Mouse (Mus musculus) left cerebral cortex, postnatal 25 days (tissue): ENCODE results near the gene Gipc1. TPM values are rescaled to one million over a fixed set of nuclear protein-coding genes. Genes with fewer than 3 reads are reported as not detected.

Experiments
- DNase-seq, 2 experiments: peaks; one replicate each; pipeline ENCODE4 v3.0.0; 2022; ENCODE audit warnings: low spot score in 2 of 2, mixed read lengths in 1 of 2
- intact Hi-C: fragments of 180-260 bp; cut with DNase I; formaldehyde crosslinking; loops from one replicate; pipeline ENCODE4 v1.15.1; 2025
- total RNA-seq, 2 experiments: library from RNA; stranded (reverse); gene quantifications; 2 replicates each; pipeline ENCODE4 v1.2.3; 2021

Gene Gipc1
- total RNA-seq = 100 to 1,000 TPM in 1 of 2 experiments, 10 to 100 TPM in 1; 99.3 to 108 TPM

GRCm38 (mm10) chr8:83652030-83652743, at the start of gene Gipc1:
TSS of gene Gipc1 (plus strand) at chr8:83652677.
- intact Hi-C loops = loop anchor here (1.0 kb wide), 1 partner anchor 44 kb away; the partner anchor contains the start of gene Dnajb1

DNA sequence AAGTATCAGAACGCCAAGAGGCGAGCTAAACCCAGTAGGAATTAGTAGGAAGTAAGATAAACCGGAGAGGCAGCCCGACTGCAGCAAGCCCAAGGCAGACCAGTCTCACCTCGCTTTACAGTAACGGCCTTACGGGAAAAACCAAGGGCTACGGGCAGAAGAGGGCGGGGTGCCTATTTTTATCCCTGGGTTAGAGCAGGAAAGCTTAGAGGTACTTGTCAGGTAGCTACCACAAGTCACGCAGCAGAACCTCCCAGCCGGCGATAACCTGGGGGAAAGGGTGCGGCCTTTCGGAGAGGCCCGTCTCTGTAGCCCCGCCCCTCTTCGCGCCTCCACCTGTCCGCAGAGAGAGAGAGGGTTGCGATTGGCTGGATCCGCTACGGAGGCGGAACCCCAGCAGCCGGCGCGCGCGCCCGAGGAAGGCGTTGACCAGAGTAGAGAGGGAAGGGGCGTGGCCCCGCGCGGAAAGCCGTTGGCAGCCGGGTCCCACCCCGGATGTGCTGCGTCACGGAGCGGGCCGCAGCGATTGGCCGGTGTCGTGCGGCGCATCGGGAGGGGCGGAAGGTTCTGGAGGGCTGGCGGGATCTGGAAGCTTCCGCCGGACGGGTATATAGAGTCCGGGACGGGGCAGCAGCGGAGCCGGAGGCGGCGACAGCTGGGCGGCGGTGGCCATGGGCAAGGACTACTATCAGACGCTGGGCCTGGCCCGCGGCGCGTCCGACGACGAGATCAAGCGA, 44.6 kb upstream of the Gipc1 start, which contains the start of the genes Tecr and Dnajb1:
Gene Tecr, minus strand, starts transcription at position 311 of the 737 bp plus-strand sequence.
Gene Dnajb1, plus strand, starts transcription at position 533 of the 737 bp plus-strand sequence.
- DNase-seq = peak; percentile 100
- intact Hi-C loops = loop anchor here (1.0 kb wide), 2 partner anchors 14 to 44 kb away; partner anchors contain the start of gene Gipc1

More at GRCm38 (mm10) chr8:83652030-83652743, at the start of gene Gipc1:
- DNase-seq = peak; percentile 95 to 98

DNA sequence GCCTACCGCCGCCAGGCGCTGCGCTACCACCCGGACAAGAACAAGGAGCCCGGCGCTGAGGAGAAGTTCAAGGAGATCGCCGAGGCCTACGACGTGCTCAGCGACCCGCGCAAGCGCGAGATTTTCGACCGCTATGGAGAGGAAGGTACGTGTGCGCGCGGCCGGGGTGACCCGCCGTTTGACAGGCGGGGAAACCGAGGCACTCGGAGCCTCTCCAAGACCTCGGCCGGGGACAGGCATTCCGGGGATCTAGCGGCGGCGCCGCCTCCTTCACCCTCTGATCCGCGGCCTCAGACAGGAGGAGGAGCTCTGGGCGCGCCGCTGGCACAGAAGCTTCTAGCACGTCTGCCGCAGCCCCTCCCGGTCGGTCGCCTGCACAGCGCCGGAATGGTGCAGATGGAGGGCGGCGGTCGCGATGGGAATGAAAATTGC, 44.1 kb upstream of the Gipc1 start:
- intact Hi-C loops = loop anchor here (1.0 kb wide), 2 partner anchors 14 to 44 kb away; partner anchors contain the start of gene Gipc1
- DNase-seq = peak; percentile 84 to 86

DNA sequence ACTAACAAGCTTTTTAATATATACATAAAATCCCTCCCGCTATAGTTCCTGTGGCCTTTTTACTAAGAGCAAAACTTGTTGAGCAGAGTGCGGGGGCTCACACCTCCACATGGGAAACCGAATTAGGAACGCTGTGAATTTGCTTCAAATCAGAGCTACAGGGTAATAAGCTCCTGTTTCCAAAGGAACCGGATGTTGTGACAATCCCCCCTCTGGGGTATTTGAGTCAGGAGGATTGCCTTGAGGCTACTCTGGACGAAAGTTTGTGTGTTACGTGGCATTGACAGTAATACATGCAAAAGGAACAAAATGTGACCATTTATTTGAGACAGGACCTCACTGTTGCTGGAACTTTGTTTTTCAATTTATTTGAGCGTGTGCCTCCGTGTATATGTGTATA, 43.4 kb upstream of the Gipc1 start:
- peak in 1 of 2 experiments; percentile 45 for DNase-seq
- intact Hi-C loops = no loop called here

DNA sequence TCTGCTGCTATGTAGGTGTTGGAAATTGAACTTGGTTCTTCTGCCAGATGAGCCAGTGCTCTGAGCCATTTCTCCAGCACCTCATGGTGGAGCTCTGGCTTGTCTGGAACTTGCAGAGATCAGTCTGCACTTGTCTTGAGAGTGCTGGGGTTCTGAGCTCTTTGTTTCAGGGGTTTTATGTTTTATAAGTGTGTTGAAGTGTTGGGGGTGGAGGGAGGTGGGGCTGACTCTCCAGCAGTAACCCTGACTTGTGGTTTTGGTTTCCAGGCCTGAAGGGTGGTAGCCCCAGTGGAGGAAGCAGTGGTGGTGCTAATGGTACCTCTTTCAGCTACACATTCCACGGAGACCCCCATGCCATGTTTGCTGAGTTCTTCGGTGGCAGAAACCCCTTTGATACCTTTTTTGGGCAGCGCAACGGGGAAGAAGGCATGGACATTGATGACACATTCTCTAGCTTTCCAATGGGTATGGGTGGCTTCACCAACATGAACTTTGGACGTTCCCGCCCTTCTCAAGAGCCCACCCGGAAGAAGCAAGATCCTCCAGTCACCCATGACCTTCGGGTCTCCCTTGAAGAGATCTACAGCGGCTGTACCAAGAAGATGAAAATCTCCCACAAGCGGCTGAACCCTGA, 42.8 kb upstream of the Gipc1 start:
- intact Hi-C loops = no loop called here
- no peak for DNase-seq

GRCm38 (mm10) chr8:83611921-83612320, 40.6 kb upstream of the Gipc1 start:
- no peak for DNase-seq
- intact Hi-C loops = no loop called here

- intact Hi-C loops = no loop called here
These were observed 38.8 kb upstream of the Gipc1 start for GRCm38 (mm10) chr8:83613695-83614094.

DNA sequence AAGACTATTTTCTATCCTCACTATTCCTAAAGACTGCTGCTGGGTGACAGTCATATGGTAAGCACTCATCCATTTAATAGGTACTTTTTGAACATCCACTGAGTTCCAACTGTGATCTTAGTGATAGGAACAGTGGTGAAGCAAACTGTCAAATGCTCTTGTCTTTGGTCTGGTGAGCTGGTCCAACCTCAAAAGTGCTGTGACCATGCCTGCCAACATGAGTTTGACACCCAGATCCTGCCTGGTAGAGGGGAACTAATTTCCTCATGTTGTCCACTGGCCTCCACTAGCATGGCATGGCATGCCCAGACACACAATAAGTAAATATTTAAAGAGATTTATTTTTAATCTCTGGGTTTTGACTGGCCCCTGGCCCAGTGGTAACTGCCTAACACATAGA, 35.9 kb upstream of the Gipc1 start:
- no peak for DNase-seq
- intact Hi-C loops = no loop called here

More at GRCm38 (mm10) chr8:83613695-83614094, 38.8 kb upstream of the Gipc1 start:
- DNase-seq = no peak

DNA sequence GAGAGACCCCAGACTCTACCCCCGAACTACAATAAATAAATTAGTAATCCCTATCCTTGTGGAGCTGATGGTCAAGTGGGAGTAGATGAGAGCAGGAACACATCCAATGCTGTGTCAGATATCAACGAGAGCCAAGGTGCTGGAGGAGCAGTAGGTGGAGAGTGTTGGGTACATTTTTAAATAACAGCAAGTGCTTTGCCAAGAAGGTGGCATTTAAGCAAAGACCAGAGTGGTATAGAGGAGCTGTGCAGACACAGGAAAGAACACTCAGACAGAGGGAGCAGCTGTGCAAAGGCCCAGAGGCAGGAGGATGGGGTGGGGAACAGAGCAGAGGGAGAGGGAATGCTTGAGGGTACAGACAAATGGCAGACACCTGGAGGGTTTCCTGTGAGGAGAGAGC, 35.4 kb upstream of the Gipc1 start:
- DNase-seq = peak in 1 of 2 experiments; percentile 83
- intact Hi-C loops = no loop called here

- intact Hi-C loops = no loop called here
- no peak for DNase-seq
These were observed 33.9 kb upstream of the Gipc1 start for GRCm38 (mm10) chr8:83618566-83618965.

DNA sequence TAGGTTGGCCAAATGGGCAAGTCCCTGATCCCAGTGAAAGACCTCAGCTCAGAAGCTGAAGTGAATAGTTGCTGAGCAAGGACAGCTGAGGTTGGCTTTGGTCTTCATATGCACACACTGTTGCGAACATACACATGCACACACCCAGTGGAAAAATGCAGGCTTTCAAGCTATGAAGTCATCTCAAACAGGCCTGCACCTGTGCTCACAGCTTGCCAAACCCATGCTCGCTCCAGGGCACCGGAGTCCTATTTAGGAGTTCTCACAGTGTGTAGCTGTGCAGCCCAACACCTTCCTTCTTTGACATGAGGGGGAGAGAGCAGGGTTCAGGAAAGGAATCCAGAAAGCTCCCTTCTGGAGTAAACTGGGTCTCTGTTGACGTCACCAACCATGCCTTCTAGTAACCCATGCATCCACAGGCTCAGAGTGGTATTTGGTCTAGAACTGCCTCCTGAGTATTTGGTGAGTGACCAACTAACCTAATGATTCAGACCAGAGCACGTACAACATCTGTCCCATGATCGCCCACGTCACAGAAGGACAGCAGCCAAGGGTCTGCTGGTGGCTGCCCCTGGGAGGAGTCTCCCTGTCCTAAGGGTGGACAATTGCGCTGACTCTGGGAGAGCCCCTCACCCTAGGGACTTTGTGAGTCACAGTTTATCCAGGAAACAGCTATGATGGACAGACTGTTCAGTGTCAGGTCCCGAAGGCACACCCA, 32.8 kb upstream of the Gipc1 start:
- no peak for DNase-seq
- intact Hi-C loops = no loop called here

- DNase-seq = no peak
- intact Hi-C loops = loop anchor here (2.0 kb wide), 1 partner anchor 55 kb away; the partner anchor contains the start of gene Ndufb7
These were observed 30.6 kb upstream of the Gipc1 start for GRCm38 (mm10) chr8:83621691-83622388.

GRCm38 (mm10) chr8:83622389-83622989, 30.0 kb upstream of the Gipc1 start:
- intact Hi-C loops = loop anchor here (2.0 kb wide), 1 partner anchor 56 kb away; the partner anchor contains the start of gene Ndufb7
- DNase-seq = peak; percentile 90 to 95

GRCm38 (mm10) chr8:83623549-83623948, 28.9 kb upstream of the Gipc1 start:
- intact Hi-C loops = loop anchor here (2.0 kb wide), 1 partner anchor 57 kb away; the partner anchor contains the start of gene Ndufb7

DNA sequence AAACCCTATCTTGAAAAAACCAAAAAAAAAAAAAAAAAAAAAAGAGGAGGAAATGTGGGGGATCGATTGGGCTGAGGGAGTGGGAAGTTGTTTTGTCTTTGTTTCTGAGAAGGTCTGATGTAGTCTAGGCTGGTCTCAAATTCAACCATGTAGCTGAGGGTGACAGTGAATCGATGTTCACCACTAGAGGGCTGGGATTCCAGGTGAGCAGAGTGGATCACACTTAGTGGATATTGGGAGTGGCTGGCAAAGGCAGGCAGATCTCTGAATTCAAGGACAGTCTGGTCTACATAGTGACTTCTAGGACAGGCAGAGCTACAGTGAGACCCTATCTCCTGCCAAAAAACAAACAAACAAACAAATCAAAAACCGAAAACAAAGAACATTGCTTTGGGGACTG, 27.7 kb upstream of the Gipc1 start:
- peak in 1 of 2 experiments; percentile 50 for DNase-seq
- intact Hi-C loops = no loop called here

More at GRCm38 (mm10) chr8:83623549-83623948, 28.9 kb upstream of the Gipc1 start:
- no peak for DNase-seq

DNA sequence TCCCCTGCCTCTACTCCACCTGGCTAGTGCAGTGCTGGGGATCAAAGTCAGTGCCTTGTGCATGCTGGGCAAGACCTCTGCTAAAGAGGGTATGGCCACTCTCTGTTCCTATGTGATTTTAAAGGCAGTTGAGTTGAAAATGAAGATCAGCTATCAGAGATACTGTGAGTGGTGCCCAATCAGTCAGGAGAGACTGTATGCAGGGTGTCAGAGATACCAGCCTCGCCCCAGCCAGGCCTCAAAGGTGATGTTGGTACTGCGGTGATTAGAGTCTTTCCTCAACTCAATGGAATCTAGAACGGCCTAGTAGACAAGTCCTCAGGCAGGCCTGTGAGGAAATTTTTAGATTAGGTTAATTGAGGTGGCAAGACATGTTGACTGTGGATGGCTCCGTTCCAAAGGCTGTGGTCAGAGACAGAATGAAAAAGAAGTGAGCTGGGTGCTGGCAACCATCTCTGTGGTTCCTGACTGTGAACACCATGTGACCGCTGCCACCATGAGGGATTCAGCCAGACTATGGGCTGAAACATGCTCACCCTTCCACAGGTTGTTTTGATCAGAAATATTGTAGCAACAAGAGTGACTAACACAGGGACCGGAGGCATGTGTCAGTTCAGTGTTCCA, 26.7 kb upstream of the Gipc1 start:
- intact Hi-C loops = no loop called here
- no peak for DNase-seq

DNA sequence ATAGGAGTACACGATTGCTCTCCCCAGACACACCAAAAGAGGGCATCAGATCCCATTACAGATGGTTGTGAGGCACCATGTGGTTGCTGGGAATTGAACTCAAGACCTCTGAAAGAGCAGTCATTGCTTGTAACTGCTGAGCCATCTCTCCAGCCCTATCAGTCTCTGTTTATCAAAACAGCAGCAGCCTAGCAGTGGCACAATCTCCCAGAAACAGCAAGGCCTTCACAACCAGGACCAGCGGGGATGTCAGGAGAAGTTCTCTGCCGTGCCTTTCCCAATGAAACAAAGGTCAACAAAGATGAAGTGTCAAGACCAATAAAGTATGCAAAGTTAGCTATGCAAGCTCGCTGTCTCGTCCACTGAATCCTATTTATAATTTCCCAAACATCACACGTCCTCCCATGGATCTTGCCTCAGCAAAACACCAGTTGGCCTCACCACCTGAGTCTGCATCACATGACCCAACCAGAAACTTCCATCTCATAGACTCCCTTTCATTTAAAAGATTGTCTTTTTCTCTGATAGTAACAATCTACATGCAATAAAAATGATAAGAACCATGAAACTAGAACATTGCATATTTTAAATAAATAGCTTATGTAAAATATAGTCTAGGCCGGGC, 20.3 kb upstream of the Gipc1 start:
- intact Hi-C loops = no loop called here

More for the DNA sequence above, 20.3 kb upstream of the Gipc1 start:
- no peak for DNase-seq
